Mouse (Mus musculus): ENCODE results near the gene Arid5b.

Arid5b gene

GRCm38 (mm10) chr10:68060590-68061248 lies 217.8 kb downstream of the Arid5b start:
- in situ Hi-C loops (cut with MboI, MseI) = no loop called here

GRCm38 (mm10) chr10:68058378-68058777 lies 220.2 kb downstream of the Arid5b start:
- in situ Hi-C loops (cut with MboI, MseI) = no loop called here

GRCm38 (mm10) chr10:68057841-68058240 lies 220.7 kb downstream of the Arid5b start:
- in situ Hi-C loops (cut with MboI, MseI) = no loop called here

GRCm38 (mm10) chr10:68054706-68055105 lies 223.8 kb downstream of the Arid5b start:
- in situ Hi-C loops (cut with MboI, MseI) = loop anchor here (5.0 kb wide), 1 partner anchor 83 kb away; no protein-coding TSS in a partner anchor

- in situ Hi-C loops (cut with MboI, MseI) = loop anchor here (5.0 kb wide), 1 partner anchor 83 kb away; no protein-coding TSS in a partner anchor
These were observed 224.4 kb downstream of the Arid5b start for GRCm38 (mm10) chr10:68054131-68054530.

GRCm38 (mm10) chr10:68052307-68052706 lies 226.2 kb downstream of the Arid5b start:
- in situ Hi-C loops (cut with MboI, MseI) = loop anchor here (5.0 kb wide), 1 partner anchor 85 kb away; no protein-coding TSS in a partner anchor

GRCm38 (mm10) chr10:68051316-68051933 lies 227.1 kb downstream of the Arid5b start:
- in situ Hi-C loops (cut with MboI, MseI) = loop anchor here (5.0 kb wide), 1 partner anchor 86 kb away; no protein-coding TSS in a partner anchor

GRCm38 (mm10) chr10:68050882-68051281 lies 227.7 kb downstream of the Arid5b start:
- in situ Hi-C loops (cut with MboI, MseI) = loop anchor here (5.0 kb wide), 1 partner anchor 86 kb away; no protein-coding TSS in a partner anchor

GRCm38 (mm10) chr10:68048641-68049305 lies 229.8 kb downstream of the Arid5b start:
- in situ Hi-C loops (cut with MboI, MseI) = no loop called here

- in situ Hi-C loops (cut with MboI, MseI) = no loop called here
These were observed 233.7 kb downstream of the Arid5b start for GRCm38 (mm10) chr10:68044864-68045263.

- in situ Hi-C loops (cut with MboI, MseI) = no loop called here
These were observed 234.6 kb downstream of the Arid5b start for GRCm38 (mm10) chr10:68043973-68044372.

All from T-helper 2 cell (primary cell).